ENCODE assay signal across 9 mouse cellular contexts in genomic region chr2:28908389-28909153, GRCm38 (mm10). TPM values are rescaled to one million over a fixed set of nuclear protein-coding genes. Genes with fewer than 3 reads are reported as not detected.
DNase-seq lines count a peak whose midpoint lies in the region; ATAC-seq lines count a peak whose summit lies in the region.
"Had no signal": no experiment of that assay in that cellular context is flagged by ENCODE, and none has a peak within 500 bp of the region (broad histone marks: within the 10 kb centered on the region; RNA-seq: fewer than 3 reads in every experiment).

No protein-coding gene starts in this region.

- no peak overlapping the region for H3K27ac ChIP-seq in lung, embryonic 15.5 days
- H3K27ac ChIP-seq in forebrain, embryonic 13.5 days: no peak overlapping the region
- no peak overlapping the region for H3K27ac ChIP-seq in intestine, embryonic 14.5 days (ENCODE audit: low read depth)
- H3K27ac ChIP-seq in midbrain, embryonic 14.5 days (replicated peaks; ENCODE audit: low read depth, low read length): peak overlapping the region; percentile 87

- H3K27me3 ChIP-seq in lung, embryonic 15.5 days: peaks cover 73% of the 10 kb centered on the region
- H3K27me3 ChIP-seq in forebrain, embryonic 13.5 days: peaks cover 100% of the 10 kb centered on the region
- H3K27me3 ChIP-seq in intestine, embryonic 14.5 days (replicated peaks; ENCODE audit: control insufficient read depth, insufficient read depth, low read length): peaks cover 73% of the 10 kb centered on the region
- H3K27me3 ChIP-seq in midbrain, embryonic 14.5 days (ENCODE audit: control insufficient read depth, insufficient read depth, low read length): peaks cover 76% of the 10 kb centered on the region

- 0 out of 2 replicates have a peak, but pooled peaks cover 5% of the 10 kb centered on the region for H3K36me3 ChIP-seq in lung, embryonic 15.5 days
- peaks cover 12% of the 10 kb centered on the region for H3K36me3 ChIP-seq in forebrain, embryonic 13.5 days (ENCODE audit: poor library complexity, severe bottlenecking)
- H3K36me3 ChIP-seq in intestine, embryonic 14.5 days (ENCODE audit: control insufficient read depth, insufficient read depth, low read length): peaks cover 18% of the 10 kb centered on the region
- peaks cover 21% of the 10 kb centered on the region for H3K36me3 ChIP-seq in midbrain, embryonic 14.5 days (ENCODE audit: control insufficient read depth, insufficient read depth, low read length)

- H3K9ac ChIP-seq in lung, embryonic 15.5 days: no peak overlapping the region
- H3K9ac ChIP-seq in forebrain, embryonic 13.5 days: peak overlapping the region; percentile 34; the same call in 1 of the 2 replicates
- no peak overlapping the region for H3K9ac ChIP-seq in intestine, embryonic 14.5 days (ENCODE audit: low read length)
- H3K9ac ChIP-seq in midbrain, embryonic 14.5 days (replicated peaks; ENCODE audit: low read length): peak overlapping the region; percentile 59

- H3K4me2 ChIP-seq in lung, embryonic 15.5 days: peak overlapping the region; percentile 36
- H3K4me2 ChIP-seq in forebrain, embryonic 13.5 days: peak overlapping the region; percentile 54
- H3K4me2 ChIP-seq in intestine, embryonic 14.5 days (ENCODE audit: low read length): peak overlapping the region; percentile 31
- peak overlapping the region; percentile 54 for H3K4me2 ChIP-seq in midbrain, embryonic 14.5 days (ENCODE audit: low read length)

- H3K4me1 ChIP-seq in lung, embryonic 15.5 days: peaks cover 16% of the 10 kb centered on the region
- peaks cover 42% of the 10 kb centered on the region for H3K4me1 ChIP-seq in forebrain, embryonic 13.5 days
- no peaks in the 10 kb centered on the region for H3K4me1 ChIP-seq in intestine, embryonic 14.5 days (replicated peaks; ENCODE audit: control insufficient read depth, insufficient read depth, low read length)
- H3K4me1 ChIP-seq in midbrain, embryonic 14.5 days (ENCODE audit: control insufficient read depth, insufficient read depth, low read length): peaks cover 45% of the 10 kb centered on the region

- WGBS in lung, embryonic 15.5 days: 2% methylated on average over 39 of the region's 39 CpGs
- WGBS in forebrain, embryonic 13.5 days: under 1% methylated on average over 39 of the region's 39 CpGs
- under 1% methylated on average over 38 of the region's 39 CpGs for WGBS in intestine, embryonic 14.5 days
- WGBS in midbrain, embryonic 14.5 days: under 1% methylated on average over 39 of the region's 39 CpGs

- DNase-seq in lung, postnatal 25 days (ENCODE audit: low spot score): no peak
- DNase-seq in intestine, embryonic 14.5 days (ENCODE audit: low spot score): peak; percentile 62
- peak; percentile 73 for DNase-seq in midbrain, embryonic 14.5 days
- no peak for DNase-seq in ovary, postnatal 10 days (ENCODE audit: low spot score)
- no peak for DNase-seq in layer of hippocampus, postnatal 25 days (ENCODE audit: extremely low spot score in 1 of 2, low spot score in 1 of 2)

- ATAC-seq in lung, embryonic 15.5 days (ENCODE audit: borderline replicate concordance, extremely low read depth, low FRiP score, low TSS enrichment): no peak
- peak; percentile 66 for ATAC-seq in forebrain, embryonic 13.5 days
- peak; percentile 23; the same call in 1 of the 2 replicates for ATAC-seq in intestine, embryonic 14.5 days (replicated peaks; ENCODE audit: low FRiP score, low TSS enrichment, low read depth)
- ATAC-seq in midbrain, embryonic 14.5 days (ENCODE audit: low FRiP score, low TSS enrichment): peak; percentile 76
- no peak for ATAC-seq in megakaryocyte-erythroid progenitor cell, adult 5-6 weeks (replicated peaks; ENCODE audit: low FRiP score, low TSS enrichment, poor library complexity, severe bottlenecking)

- H3K4me3 ChIP-seq in lung, embryonic 15.5 days: peak overlapping the region; percentile 12; the same call in 1 of the 2 replicates
- H3K4me3 ChIP-seq in forebrain, embryonic 13.5 days: peak overlapping the region; percentile 26
- H3K4me3 ChIP-seq in intestine, embryonic 14.5 days (ENCODE audit: low read depth, low read length): no peak overlapping the region
- peak overlapping the region; percentile 43 for H3K4me3 ChIP-seq in midbrain, embryonic 14.5 days (replicated peaks; ENCODE audit: low read depth, low read length)

- no peaks in the 10 kb centered on the region for H3K9me3 ChIP-seq in lung, embryonic 15.5 days
- no peaks in the 10 kb centered on the region for H3K9me3 ChIP-seq in forebrain, embryonic 13.5 days (replicated peaks)
- no peaks in the 10 kb centered on the region for H3K9me3 ChIP-seq in intestine, embryonic 14.5 days (ENCODE audit: control insufficient read depth, low read length)
- H3K9me3 ChIP-seq in midbrain, embryonic 14.5 days (ENCODE audit: control insufficient read depth, low read length): no peaks in the 10 kb centered on the region

RNA-seq across cellular contexts. Expression of gene Barhl1, which starts 7.9 kb away (rescaled TPM):
- polyA plus RNA-seq in lung, embryonic 15.5 days (2015; fragmentation: Nextera tagmentation; extraction: Ambion mirVana): not detected in 2 replicates
- 1.3 and 4.4 TPM in 2 replicates for polyA plus RNA-seq in forebrain, embryonic 13.5 days (2015; fragmentation: Nextera tagmentation; extraction: Ambion mirVana)
- polyA plus RNA-seq in intestine, embryonic 14.5 days (2014; fragmentation: Nextera tagmentation; extraction: Ambion mirVana): not detected in 2 replicates
- polyA plus RNA-seq in midbrain, embryonic 14.5 days (2014; fragmentation: Nextera tagmentation; extraction: Ambion mirVana): 58.4 and 61.6 TPM in 2 replicates
- 0.27 TPM in 1 of 2 replicates, not detected in the other for total RNA-seq in megakaryocyte-erythroid progenitor cell, adult 5-6 weeks (2014; fragmentation: Nextera tagmentation)
- not detected in 2 replicates for total RNA-seq in megakaryocyte-erythroid progenitor cell, adult 5-6 weeks (2017)
- total RNA-seq in layer of hippocampus, postnatal 25 days (2021): not detected
- total RNA-seq: heart, postnatal 14 days had no signal

Comparison
In these comparisons a context has a peak if more than half of its experiments do, and no peak if none do; other contexts are left out.
1. ATAC-seq: peak in forebrain, embryonic 13.5 days (single experiment), intestine, embryonic 14.5 days (single experiment) and midbrain, embryonic 14.5 days (single experiment); none in lung, embryonic 15.5 days (single experiment) and megakaryocyte-erythroid progenitor cell, adult 5-6 weeks (single experiment).
2. H3K9ac ChIP-seq: peak in forebrain, embryonic 13.5 days (single experiment) and midbrain, embryonic 14.5 days (single experiment); none in lung, embryonic 15.5 days (single experiment) and intestine, embryonic 14.5 days (single experiment).
3. DNase-seq: peak in intestine, embryonic 14.5 days (single experiment) and midbrain, embryonic 14.5 days (single experiment); none in lung, postnatal 25 days (single experiment), ovary, postnatal 10 days (single experiment) and layer of hippocampus, postnatal 25 days (0 of 2).
4. RNA of gene Barhl1, which starts 7.9 kb away (polyA plus RNA-seq): 58.4 to 61.6 TPM in midbrain, embryonic 14.5 days; 1.3 to 4.4 TPM in forebrain, embryonic 13.5 days, not detected in lung, embryonic 15.5 days and not detected in intestine, embryonic 14.5 days; every median in the first group is over 10 times any median in the second.
5. Peak in every context shown above with its lines, with median percentiles within 50 percentile points of each other: H3K4me2 ChIP-seq.